21 mouse cellular contexts compared by ENCODE assay signal in genomic region chr5:4028486-4029173, GRCm38 (mm10).
"Had no signal": no experiment of that assay in that cellular context is flagged by ENCODE, and none has a peak within 500 bp of the region (broad histone marks: within the 10 kb centered on the region; RNA-seq: fewer than 3 reads in every experiment).

No protein-coding gene starts in this region.

- H3K4me2 ChIP-seq: lung, embryonic 15.5 days; midbrain, embryonic 12.5 days; neural tube, embryonic 13.5 days; neural tube, embryonic 15.5 days had no signal

- H3K36me3 ChIP-seq: lung, embryonic 15.5 days had no signal

- H3K27ac ChIP-seq: lung, embryonic 15.5 days; macrophage; midbrain, embryonic 12.5 days; neural tube, embryonic 13.5 days; neural tube, embryonic 15.5 days had no signal

- H3K9me3 ChIP-seq: lung, embryonic 15.5 days; megakaryocyte, embryonic 14.5 days; midbrain, embryonic 12.5 days; neural tube, embryonic 13.5 days; neural tube, embryonic 15.5 days had no signal

- H3K4me1 ChIP-seq: midbrain, embryonic 12.5 days; neural tube, embryonic 13.5 days; neural tube, embryonic 15.5 days had no signal

- H3K27me3 ChIP-seq: lung, embryonic 15.5 days; megakaryocyte, embryonic 14.5 days; midbrain, embryonic 12.5 days; neural tube, embryonic 13.5 days; neural tube, embryonic 15.5 days had no signal

- ATAC-seq: lung, postnatal 0 days; midbrain, embryonic 16.5 days had no signal

- DNase-seq: lung, adult 18-20 months; lung, postnatal 14 days; lung, postnatal 36 days; midbrain, embryonic 14.5 days; retina, postnatal 1 day; right cerebral cortex, adult 18-20 months; right cerebral cortex, postnatal 25 days; right cerebral cortex, postnatal 4 days; spleen, adult 18-20 months; thymus, adult 18-20 months; thymus, postnatal 25 days; thymus, postnatal 4 days had no signal

- H3K9ac ChIP-seq: lung, embryonic 15.5 days; midbrain, embryonic 12.5 days; neural tube, embryonic 13.5 days; neural tube, embryonic 15.5 days had no signal

- H3K4me3 ChIP-seq: lung, embryonic 15.5 days; megakaryocyte, embryonic 14.5 days; midbrain, embryonic 12.5 days; myocyte; neural tube, embryonic 13.5 days; neural tube, embryonic 15.5 days had no signal
